Mouse (Mus musculus) CH12.LX (cell line): ENCODE data around the gene Chrnb1. TPM values are rescaled to one million over a fixed set of nuclear protein-coding genes. Genes with fewer than 3 reads are reported as not detected.

Experiments
- DNase-seq: peaks from one replicate; pipeline ENCODE4 v3.0.0-alpha.2; 2013; ENCODE audit errors: extremely low read depth
- H3K27ac ChIP-seq: 2 replicates; pipeline ENCODE4 v1.5.1; 2012; ENCODE audit warnings: low read depth, mild to moderate bottlenecking, control low read depth, moderate library complexity; ENCODE audit not compliant: insufficient read depth
- H3K27me3 ChIP-seq: replicated peaks from 2 replicates; pipeline ENCODE3; 2012; ENCODE audit warnings: inconsistent platforms
- H3K36me3 ChIP-seq, 2 experiments: replicated peaks in 1 of 2; 2 replicates each; pipeline versions ENCODE3 to v1.6.1; 2012; ENCODE audit warnings: inconsistent platforms in 1 of 2, low read length in 1 of 2, mild to moderate bottlenecking in 1 of 2, mixed read lengths in 1 of 2, moderate library complexity in 1 of 2; ENCODE audit not compliant: control insufficient read depth in 1 of 2, insufficient read depth in 1 of 2
- H3K4me1 ChIP-seq, 2 experiments: 2 replicates each; pipeline ENCODE4 v1.6.1; 2012; ENCODE audit warnings: inconsistent platforms in 1 of 2, moderate library complexity in 1 of 2; ENCODE audit not compliant: insufficient read depth in 2 of 2, control insufficient read depth in 1 of 2
- H3K4me2 ChIP-seq: 2 replicates; pipeline ENCODE4 v1.6.1; 2012; ENCODE audit warnings: low read depth, mild to moderate bottlenecking, control low read depth; ENCODE audit not compliant: poor library complexity, insufficient read depth, severe bottlenecking
- H3K4me3 ChIP-seq, 3 experiments: fragments of 150-350 bp in 1 of 3; sonication (generic) in 1 of 3; replicated peaks in 1 of 3; 2 replicates each; pipeline versions ENCODE3 to v1.5.1; 2011 to 2012; ENCODE audit warnings: low read depth in 2 of 3, low read length in 2 of 3, mild to moderate bottlenecking in 2 of 3, moderate library complexity in 2 of 3, control low read depth in 1 of 3, improper control_type of control experiment in 1 of 3, inconsistent platforms in 1 of 3, mixed read lengths in 1 of 3; ENCODE audit not compliant: poor library complexity in 1 of 3
- H3K79me2 ChIP-seq: replicated peaks from 2 replicates; pipeline ENCODE4 v1.6.1; 2012; ENCODE audit warnings: mild to moderate bottlenecking, moderate library complexity; ENCODE audit not compliant: control insufficient read depth, poor library complexity, insufficient read depth, severe bottlenecking; ENCODE audit errors: extremely low read depth
- H3K9ac ChIP-seq: 2 replicates; pipeline ENCODE4 v1.6.1; 2012; ENCODE audit warnings: low read depth, mild to moderate bottlenecking, control low read depth, moderate library complexity; ENCODE audit not compliant: insufficient read depth
- H3K9me3 ChIP-seq: replicated peaks from 2 replicates; pipeline ENCODE3; 2012; ENCODE audit warnings: low read length, inconsistent platforms, mixed read lengths
- CTCF ChIP-seq, 2 experiments: IDR thresholded peaks in 1 of 2; conservative IDR thresholded peaks in 1 of 2; 2 replicates each; pipeline ENCODE4 v1.5.1; 2011 to 2012; ENCODE audit warnings: low read depth in 2 of 2, low read length in 2 of 2, improper control_type of control experiment in 1 of 2, inconsistent platforms in 1 of 2, mild to moderate bottlenecking in 1 of 2, moderate library complexity in 1 of 2
- IRF4 ChIP-seq: IDR thresholded peaks from 2 replicates; pipeline ENCODE4 v1.6.1; 2014; ENCODE audit warnings: low read depth, mild to moderate bottlenecking, inconsistent platforms, low read length, improper control_type of control experiment
- JUN ChIP-seq: IDR thresholded peaks from 2 replicates; pipeline ENCODE4 v1.6.1; 2011; ENCODE audit warnings: low read depth, mild to moderate bottlenecking, low read length, improper control_type of control experiment, moderate library complexity; ENCODE audit not compliant: insufficient read depth
- JUND ChIP-seq: conservative IDR thresholded peaks from 2 replicates; pipeline ENCODE4 v1.6.1; 2011; ENCODE audit warnings: low read depth, low read length, improper control_type of control experiment
- KAT2A ChIP-seq: IDR thresholded peaks from 2 replicates; pipeline ENCODE4 v1.6.1; 2012; ENCODE audit warnings: low read length, improper control_type of control experiment, inconsistent platforms; ENCODE audit not compliant: insufficient replicate concordance
- MAFK ChIP-seq: IDR thresholded peaks from 2 replicates; pipeline ENCODE4 v1.6.1; 2011; ENCODE audit warnings: low read length, improper control_type of control experiment; ENCODE audit not compliant: insufficient replicate concordance
- MXI1 ChIP-seq: IDR thresholded peaks from 2 replicates; pipeline ENCODE4 v1.6.1; 2011; ENCODE audit warnings: mild to moderate bottlenecking, low read depth, low read length, improper control_type of control experiment
- MYC ChIP-seq: IDR thresholded peaks from 2 replicates; pipeline ENCODE4 v1.6.1; 2011; ENCODE audit warnings: low read depth, mild to moderate bottlenecking, improper control_type of control experiment, low read length
- NRF1 ChIP-seq: IDR thresholded peaks from 2 replicates; pipeline ENCODE4 v1.6.1; 2014; ENCODE audit warnings: low read depth, mild to moderate bottlenecking, inconsistent platforms, low read length, improper control_type of control experiment, moderate library complexity
- POLR2A ChIP-seq: IDR thresholded peaks from 2 replicates; pipeline ENCODE4 v1.6.1; 2011; ENCODE audit warnings: low read depth, mild to moderate bottlenecking, improper control_type of control experiment, low read length
- RAD21 ChIP-seq: IDR thresholded peaks from 2 replicates; pipeline ENCODE4 v1.6.1; 2011; ENCODE audit warnings: low read depth, mild to moderate bottlenecking, low read length, improper control_type of control experiment, moderate library complexity
- RCOR1 ChIP-seq: conservative IDR thresholded peaks from 2 replicates; pipeline ENCODE4 v1.6.1; 2012; ENCODE audit warnings: low read depth, mild to moderate bottlenecking, inconsistent platforms, low read length, improper control_type of control experiment
- SMC3 ChIP-seq: IDR thresholded peaks from 2 replicates; pipeline ENCODE4 v1.6.1; 2011; ENCODE audit warnings: low read depth, low read length, improper control_type of control experiment
- UBTF ChIP-seq: IDR thresholded peaks from 2 replicates; pipeline ENCODE4 v1.6.1; 2012; ENCODE audit warnings: low read depth, mild to moderate bottlenecking, inconsistent platforms, low read length, improper control_type of control experiment, moderate library complexity
- dilution Hi-C: fragments of 300-500 bp; cut with MboI; formaldehyde crosslinking; loops from 2 replicates; pipeline ENCODE4 v1.14.3; 2020; ENCODE audit warnings: low sequenced_read_pairs; ENCODE audit not compliant: extremely low pct_unique_long_range_greater_than_20kb, extremely low pct_ligation_motif_present
- in situ Hi-C: fragments of 300-500 bp; cut with MboI; formaldehyde crosslinking; loops from 3 replicates; pipeline ENCODE4 v1.14.3; 2019; ENCODE audit warnings: low sequenced_read_pairs, low pct_ligation_motif_present, low pct_unique_long_range_greater_than_20kb, mixed read lengths
- polyA plus RNA-seq: library from polyadenylated mRNA; unstranded; fragments of >175 nt; gene quantifications from 2 replicates; pipeline ENCODE4 v1.2.1, GENCODE M21; 2012; ENCODE audit warnings: low read depth; ENCODE audit not compliant: insufficient read length
- total RNA-seq, 2 experiments: library from RNA; depleted of rRNA; stranded (reverse); fragments of 300-350 nt in 1 of 2; fragments of >200 nt in 1 of 2; gene quantifications; 2 replicates each; pipeline ENCODE4 v1.2.3; 2012 to 2014

Chrnb1 gene
- total and polyA plus RNA-seq, 3 experiments: 1.9 to 5.9 (median 2.2) TPM

GRCm38 (mm10) chr11:69765221-69766125 is 30.3 kb downstream of the Chrnb1 start, which contains the start of gene Zbtb4:
Gene Zbtb4, plus strand, starts transcription at chr11:69765912.
- Histone ChIP-seq H3K4me3 (peak within 1 kb of the TSS; percentile 69 to 81 (median 72)), H3K4me1 (peaks cover 17 to 23% of the 10 kb centered on the region in 2 experiments), H3K27me3 (peaks cover 4% of the 10 kb centered on the region), H3K9ac (peak within 1 kb of the TSS; percentile 92), H3K27ac (no peak within 1 kb of the TSS), H3K79me2 (no peaks in the 10 kb centered on the region; the same call in 1 of the 2 replicates), H3K4me2 (peak within 1 kb of the TSS; percentile 44), H3K36me3 (no peaks in the 10 kb centered on the region), H3K9me3 (no peaks in the 10 kb centered on the region)
- no peak for DNase-seq
- dilution Hi-C loops (no loop called here), in situ Hi-C loops (no loop called here)
- peak; percentile 60; the same call in 1 of the 2 replicates for TF ChIP-seq UBTF
- no peak for TF ChIP-seq NRF1
- no peak for TF ChIP-seq SMC3
- no peak for TF ChIP-seq MXI1
- TF ChIP-seq IRF4: no peak
- peak; percentile 65 for TF ChIP-seq POLR2A

- H3K4me1 ChIP-seq: peaks cover 23 to 34% of the 10 kb centered on the region in 2 experiments
- TF ChIP-seq MYC (no peak), JUND (0 out of 2 replicates have a peak, but pooled peaks have one; percentile 20), SMC3 (peak; percentile 54), MAFK (no peak), RCOR1 (no peak), MXI1 (no peak), CTCF (conservative IDR thresholded peaks at IDR 0.05 in 1 of 2, IDR thresholded peaks at IDR 0.05 in 1 of 2; ENCODE audit: low read depth in 2 of 2, low read length in 2 of 2) (peak in 1 of 2 experiments; percentile 65; a peak in 2 of 4 replicates), JUN (no peak), RAD21 (peak; percentile 54), KAT2A (no peak)
- in situ Hi-C loops: no loop called here
- H3K4me3 ChIP-seq: no peak overlapping the region
- no peak overlapping the region for H3K27ac ChIP-seq
- no peaks in the 10 kb centered on the region; the same call in 1 of the 2 replicates for H3K79me2 ChIP-seq
- H3K9ac ChIP-seq: no peak overlapping the region
- dilution Hi-C loops: no loop called here
- no peak overlapping the region for H3K4me2 ChIP-seq
- no peaks in the 10 kb centered on the region for H3K36me3 ChIP-seq
- no peak for DNase-seq
- no peaks in the 10 kb centered on the region for H3K9me3 ChIP-seq
- peaks cover 4% of the 10 kb centered on the region for H3K27me3 ChIP-seq
Measured at GRCm38 (mm10) chr11:69763551-69763950, 32.2 kb downstream of the Chrnb1 start.
